In the genomic region with DNA sequence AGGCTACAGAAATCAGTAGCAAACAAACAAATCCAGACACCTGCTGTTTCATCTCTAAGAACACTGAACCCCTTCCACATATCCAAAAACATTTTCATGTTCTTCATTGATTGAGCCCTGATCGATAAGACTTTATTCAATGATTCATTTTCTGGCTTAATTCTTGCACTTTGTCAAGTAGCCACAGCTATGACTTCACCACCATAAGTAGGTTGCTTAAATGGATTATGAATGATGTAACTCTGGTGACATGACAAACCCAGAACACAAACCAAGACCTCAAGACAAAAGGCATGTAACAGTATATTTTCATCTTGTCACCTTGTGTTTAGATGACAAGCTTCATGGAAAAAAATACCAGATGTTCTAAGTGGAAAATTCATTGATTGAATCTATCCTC, we compare ENCODE assay signal across 20 mouse cellular contexts.
DNase-seq lines count a peak whose midpoint lies in the region; ATAC-seq and TF ChIP-seq lines count a peak whose summit lies in the region.
"Had no signal": no experiment of that assay in that cellular context is flagged by ENCODE, and none has a peak within 500 bp of the region (broad histone marks: within the 10 kb centered on the region; RNA-seq: fewer than 3 reads in every experiment).

No protein-coding gene starts in this region.

- H3K9ac ChIP-seq in liver, adult 2 months (ENCODE audit: low read depth, low read length), result no peak overlapping the region
- H3K9ac ChIP-seq in liver, postnatal 0 days (replicated peaks), result no peak overlapping the region
- no peak overlapping the region for H3K9ac ChIP-seq in hindbrain, embryonic 11.5 days (ENCODE audit: low read depth, low read length)
- H3K9ac ChIP-seq: embryonic facial prominence, embryonic 12.5 days; forebrain, embryonic 13.5 days; forebrain, embryonic 15.5 days; forebrain, postnatal 0 days had no signal

- no peaks in the 10 kb centered on the region for H3K27me3 ChIP-seq in liver, adult 2 months (ENCODE audit: control insufficient read depth, insufficient read depth, low read length)
- no peaks in the 10 kb centered on the region for H3K27me3 ChIP-seq in liver, postnatal 0 days (ENCODE audit: insufficient read depth, low read length)
- no peaks in the 10 kb centered on the region for H3K27me3 ChIP-seq in myocyte (ENCODE audit: control insufficient read depth, insufficient read depth, insufficient read length)
- no peaks in the 10 kb centered on the region for H3K27me3 ChIP-seq in hindbrain, embryonic 11.5 days (ENCODE audit: control insufficient read depth, insufficient read depth, low read length)
- H3K27me3 ChIP-seq: forebrain, embryonic 13.5 days; forebrain, embryonic 15.5 days; Patski had no signal

- H3K79me2 ChIP-seq in liver, adult 2 months (ENCODE audit: control insufficient read depth, insufficient read depth, low read length), result no peaks in the 10 kb centered on the region
- no peaks in the 10 kb centered on the region for H3K79me2 ChIP-seq in myocyte (ENCODE audit: control insufficient read depth, insufficient read depth)

- no peaks in the 10 kb centered on the region for H3K9me3 ChIP-seq in liver, postnatal 0 days (ENCODE audit: low read length)
- H3K9me3 ChIP-seq in hindbrain, embryonic 11.5 days (ENCODE audit: control insufficient read depth, low read length), result no peaks in the 10 kb centered on the region
- H3K9me3 ChIP-seq: embryonic facial prominence, embryonic 10.5 days; embryonic facial prominence, embryonic 12.5 days; forebrain, embryonic 13.5 days; forebrain, embryonic 15.5 days had no signal

- no peak overlapping the region for H3K4me2 ChIP-seq in liver, postnatal 0 days (ENCODE audit: low read depth, low read length)
- H3K4me2 ChIP-seq in myocyte (ENCODE audit: low read depth), result no peak overlapping the region
- no peak overlapping the region for H3K4me2 ChIP-seq in hindbrain, embryonic 11.5 days (replicated peaks; ENCODE audit: low read depth, low read length)
- H3K4me2 ChIP-seq: embryonic facial prominence, embryonic 12.5 days; forebrain, embryonic 13.5 days; forebrain, embryonic 15.5 days had no signal

- no peaks in the 10 kb centered on the region for H3K36me3 ChIP-seq in liver, adult 2 months (ENCODE audit: control insufficient read depth, insufficient read depth, low read length)
- no peaks in the 10 kb centered on the region for H3K36me3 ChIP-seq in liver, postnatal 0 days (replicated peaks; ENCODE audit: insufficient read depth, low read length)
- H3K36me3 ChIP-seq in myocyte (ENCODE audit: control insufficient read depth, insufficient read depth), result no peaks in the 10 kb centered on the region
- no peaks in the 10 kb centered on the region for H3K36me3 ChIP-seq in hindbrain, embryonic 11.5 days (ENCODE audit: control insufficient read depth, insufficient read depth, low read length)
- H3K36me3 ChIP-seq: embryonic facial prominence, embryonic 10.5 days; embryonic facial prominence, embryonic 12.5 days; forebrain, embryonic 15.5 days had no signal

- peaks cover 3% of the 10 kb centered on the region; the same call in 1 of the 2 replicates for H3K4me1 ChIP-seq in liver, adult 2 months (ENCODE audit: control insufficient read depth, insufficient read depth, low read length)
- H3K4me1 ChIP-seq in liver, postnatal 0 days (ENCODE audit: insufficient read depth), result no peaks in the 10 kb centered on the region
- H3K4me1 ChIP-seq in hindbrain, embryonic 11.5 days (replicated peaks; ENCODE audit: control insufficient read depth, insufficient read depth, low read length), result no peaks in the 10 kb centered on the region
- H3K4me1 ChIP-seq: forebrain, embryonic 13.5 days; forebrain, embryonic 15.5 days had no signal

- TF ChIP-seq EP300 in liver, postnatal 0 days (IDR thresholded peaks at IDR 0.05; ENCODE audit: low read depth), result no peak

- WGBS in liver, adult 2 months, result 35% methylated on average over 1 of the region's 1 CpGs
- 86% methylated on average over 1 of the region's 1 CpGs for WGBS in liver, postnatal 0 days (ENCODE audit: insufficient replicate concordance)
- WGBS in hindbrain, embryonic 11.5 days, result 92% methylated on average over 1 of the region's 1 CpGs

- TF ChIP-seq POLR2A in liver, adult 2 months (IDR thresholded peaks at IDR 0.05; ENCODE audit: extremely low read depth, insufficient read depth, low read length), result no peak
- no peak for TF ChIP-seq POLR2A in myocyte (IDR thresholded peaks at IDR 0.05; ENCODE audit: insufficient read length, low read depth)

- no peak overlapping the region for H3K27ac ChIP-seq in liver, adult 2 months (replicated peaks; ENCODE audit: insufficient read depth, low read depth, low read length)
- H3K27ac ChIP-seq in liver, postnatal 0 days (ENCODE audit: low read depth), result no peak overlapping the region
- H3K27ac ChIP-seq in hindbrain, embryonic 11.5 days (ENCODE audit: low read depth, low read length), result no peak overlapping the region
- H3K27ac ChIP-seq: embryonic facial prominence, embryonic 10.5 days; embryonic facial prominence, embryonic 12.5 days; forebrain, embryonic 13.5 days; forebrain, embryonic 15.5 days had no signal

- no peak overlapping the region for H3K4me3 ChIP-seq in liver, adult 2 months (ENCODE audit: insufficient read depth, low read depth, low read length)
- no peak overlapping the region for H3K4me3 ChIP-seq in liver, postnatal 0 days (ENCODE audit: low read depth, low read length)
- no peak overlapping the region for H3K4me3 ChIP-seq in myocyte
- no peak overlapping the region for H3K4me3 ChIP-seq in hindbrain, embryonic 11.5 days (ENCODE audit: low read depth, low read length)
- H3K4me3 ChIP-seq: embryonic facial prominence, embryonic 10.5 days; embryonic facial prominence, embryonic 12.5 days; forebrain, embryonic 13.5 days; forebrain, embryonic 15.5 days had no signal

- H3ac ChIP-seq in myocyte (ENCODE audit: control insufficient read depth, insufficient read length), result no peak overlapping the region

- ATAC-seq in liver, postnatal 0 days, result no peak
- ATAC-seq in hindbrain, embryonic 11.5 days (ENCODE audit: low FRiP score), result no peak
- ATAC-seq: activated CD4-positive, CD25-positive, alpha-beta regulatory T cell, adult 4 months; forebrain, embryonic 13.5 days; forebrain, embryonic 15.5 days; forebrain, postnatal 0 days; Patski had no signal

- no peak for TF ChIP-seq CTCF in liver, adult 2 months (IDR thresholded peaks at IDR 0.05; ENCODE audit: low read depth, low read length)
- TF ChIP-seq CTCF in liver, postnatal 0 days (IDR thresholded peaks at IDR 0.05; ENCODE audit: low read depth), result no peak

- DNase-seq in liver, adult 2 months (ENCODE audit: extremely low read depth, low read depth, low spot score), result peak; percentile 70
- DNase-seq in liver, postnatal 0 days, result no peak
- DNase-seq in 416B (ENCODE audit: low read depth), result peak; percentile 51
- DNase-seq in hindbrain, embryonic 11.5 days (ENCODE audit: low spot score), result no peak
- DNase-seq: adrenal gland, adult 8-10 months; adrenal gland, postnatal 14 days; adrenal gland, postnatal 36 days; cerebellum, adult 11-12 months; cerebellum, adult 2 months; cerebellum, adult 9-10 months; cerebellum, postnatal 10 days; cerebellum, postnatal 25 days; forebrain, postnatal 0 days had no signal

TF ChIP-seq in myocyte, 11 proteins besides CTCF, POLR2A, EP300 and RAD21:
- no peak for TF ChIP-seq MYOD1 (IDR thresholded peaks at IDR 0.05; ENCODE audit: control insufficient read depth in 1 of 3, insufficient read length in 2 of 3, low read depth in 2 of 3)
- peak; percentile 76 for TF ChIP-seq CEBPB (IDR thresholded peaks at IDR 0.05; ENCODE audit: insufficient read depth, poor library complexity, severe bottlenecking)
TF ChIP-seq in myocyte: peak in this region for 1.

Comparison
In these comparisons a context has a peak if more than half of its experiments do, and no peak if none do; other contexts are left out.
1. DNase-seq: peak in liver, adult 2 months (single experiment) and 416B (single experiment); none in liver, postnatal 0 days (single experiment) and hindbrain, embryonic 11.5 days (single experiment).